Mouse (Mus musculus): Measurements from ENCODE around the gene St7. TPM values are rescaled to one million over a fixed set of nuclear protein-coding genes. Genes with fewer than 3 reads are reported as not detected.
A peak's percentile ranks its signal among the peaks of the same experiment; 100 is the strongest.

Gene St7
- polyA plus RNA-seq, 1 experiment from 2014 or later, result 26.0 TPM

- ATAC-seq, result no peak
- 96% methylated on average over 3 of the region's 3 CpGs for WGBS
- no peak overlapping the region for H3K4me3 ChIP-seq (replicated peaks)
- no peaks in the 10 kb centered on the region for H3K9me3 ChIP-seq
- no peak overlapping the region for H3K4me2 ChIP-seq (replicated peaks)
- H3K27ac ChIP-seq, result no peak overlapping the region
- H3K9ac ChIP-seq, result no peak overlapping the region
- H3K36me3 ChIP-seq, result no peaks in the 10 kb centered on the region
- no peaks in the 10 kb centered on the region for H3K4me1 ChIP-seq (replicated peaks)
- no peaks in the 10 kb centered on the region for H3K27me3 ChIP-seq (replicated peaks)
Observed at GRCm38 (mm10) chr6:17895562-17895961, 202.8 kb downstream of the St7 start.

- no peak overlapping the region for H3K4me3 ChIP-seq (replicated peaks)
- ATAC-seq, result no peak
- H3K27me3 ChIP-seq (replicated peaks), result no peaks in the 10 kb centered on the region
- WGBS, result 51% methylated on average over 1 of the region's 1 CpGs
- H3K4me2 ChIP-seq (replicated peaks), result no peak overlapping the region
- no peaks in the 10 kb centered on the region for H3K9me3 ChIP-seq
- H3K4me1 ChIP-seq (replicated peaks), result no peaks in the 10 kb centered on the region
- no peak overlapping the region for H3K9ac ChIP-seq
- H3K27ac ChIP-seq, result no peak overlapping the region
- H3K36me3 ChIP-seq, result no peaks in the 10 kb centered on the region
Observed at GRCm38 (mm10) chr6:17898539-17898938, 205.8 kb downstream of the St7 start.

GRCm38 (mm10) chr6:17903355-17903754 is 210.6 kb downstream of the St7 start:
- no peak overlapping the region for H3K27ac ChIP-seq
- H3K4me1 ChIP-seq (replicated peaks), result peaks cover 2% of the 10 kb centered on the region; the same call in 1 of the 2 replicates
- no peaks in the 10 kb centered on the region for H3K9me3 ChIP-seq
- H3K27me3 ChIP-seq (replicated peaks), result no peaks in the 10 kb centered on the region
- H3K4me3 ChIP-seq (replicated peaks), result no peak overlapping the region
- WGBS, result 65% methylated on average over 3 of the region's 3 CpGs
- no peak overlapping the region for H3K4me2 ChIP-seq (replicated peaks)
- H3K36me3 ChIP-seq, result no peaks in the 10 kb centered on the region
- ATAC-seq, result no peak
- no peak overlapping the region for H3K9ac ChIP-seq

- no peak for ATAC-seq
- no peak overlapping the region for H3K4me3 ChIP-seq (replicated peaks)
- no peak overlapping the region; the same call in 1 of the 2 replicates for H3K27ac ChIP-seq
- 61% methylated on average over 3 of the region's 3 CpGs for WGBS
- no peaks in the 10 kb centered on the region for H3K27me3 ChIP-seq (replicated peaks)
- H3K4me1 ChIP-seq (replicated peaks), result peaks cover 2% of the 10 kb centered on the region; the same call in 1 of the 2 replicates
- H3K9me3 ChIP-seq, result no peaks in the 10 kb centered on the region
- H3K36me3 ChIP-seq, result no peaks in the 10 kb centered on the region
- no peak overlapping the region for H3K9ac ChIP-seq
- no peak overlapping the region for H3K4me2 ChIP-seq (replicated peaks)
Observed at GRCm38 (mm10) chr6:17905776-17906175, 213.0 kb downstream of the St7 start.

GRCm38 (mm10) chr6:17906289-17906688 is 213.6 kb downstream of the St7 start:
- Histone ChIP-seq H3K9me3 (no peaks in the 10 kb centered on the region), H3K4me2 (replicated peaks) (no peak overlapping the region), H3K9ac (no peak overlapping the region), H3K36me3 (no peaks in the 10 kb centered on the region), H3K27ac (peak overlapping the region; percentile 2; the same call in 1 of the 2 replicates), H3K27me3 (replicated peaks) (no peaks in the 10 kb centered on the region), H3K4me1 (replicated peaks) (peaks cover 2% of the 10 kb centered on the region; the same call in 1 of the 2 replicates), H3K4me3 (replicated peaks) (no peak overlapping the region)
- WGBS, result 29% methylated on average over 6 of the region's 6 CpGs
- no peak for ATAC-seq

GRCm38 (mm10) chr6:17912312-17912711 is 219.6 kb downstream of the St7 start:
- no peak overlapping the region for H3K9ac ChIP-seq
- H3K27ac ChIP-seq, result no peak overlapping the region
- no peaks in the 10 kb centered on the region for H3K27me3 ChIP-seq (replicated peaks)
- 77% methylated on average over 6 of the region's 6 CpGs for WGBS
- no peak overlapping the region for H3K4me3 ChIP-seq (replicated peaks)
- no peak for ATAC-seq
- no peaks in the 10 kb centered on the region for H3K36me3 ChIP-seq
- H3K4me1 ChIP-seq (replicated peaks), result no peaks in the 10 kb centered on the region
- no peaks in the 10 kb centered on the region for H3K9me3 ChIP-seq
- no peak overlapping the region for H3K4me2 ChIP-seq (replicated peaks)

GRCm38 (mm10) chr6:17912825-17913224 is 220.1 kb downstream of the St7 start:
- Histone ChIP-seq H3K4me3 (replicated peaks) (no peak overlapping the region), H3K9ac (no peak overlapping the region), H3K27ac (no peak overlapping the region), H3K9me3 (no peaks in the 10 kb centered on the region), H3K4me1 (replicated peaks) (no peaks in the 10 kb centered on the region), H3K36me3 (no peaks in the 10 kb centered on the region), H3K27me3 (replicated peaks) (no peaks in the 10 kb centered on the region), H3K4me2 (replicated peaks) (no peak overlapping the region)
- ATAC-seq, result no peak
- WGBS, result 90% methylated on average over 2 of the region's 2 CpGs

GRCm38 (mm10) chr6:17913315-17913714 is 220.6 kb downstream of the St7 start:
- 89% methylated on average over 1 of the region's 1 CpGs for WGBS
- no peaks in the 10 kb centered on the region for H3K4me1 ChIP-seq (replicated peaks)
- H3K4me3 ChIP-seq (replicated peaks), result no peak overlapping the region
- H3K27ac ChIP-seq, result no peak overlapping the region
- ATAC-seq, result no peak
- H3K9me3 ChIP-seq, result no peaks in the 10 kb centered on the region
- no peak overlapping the region for H3K9ac ChIP-seq
- H3K36me3 ChIP-seq, result no peaks in the 10 kb centered on the region
- no peak overlapping the region for H3K4me2 ChIP-seq (replicated peaks)
- H3K27me3 ChIP-seq (replicated peaks), result no peaks in the 10 kb centered on the region

GRCm38 (mm10) chr6:17914300-17914699 is 221.6 kb downstream of the St7 start:
- WGBS, result 76% methylated on average over 3 of the region's 3 CpGs
- Histone ChIP-seq H3K4me2 (replicated peaks) (no peak overlapping the region), H3K4me3 (replicated peaks) (no peak overlapping the region), H3K27ac (no peak overlapping the region), H3K9ac (no peak overlapping the region), H3K9me3 (no peaks in the 10 kb centered on the region), H3K36me3 (no peaks in the 10 kb centered on the region), H3K27me3 (replicated peaks) (no peaks in the 10 kb centered on the region), H3K4me1 (replicated peaks) (no peaks in the 10 kb centered on the region)
- ATAC-seq, result no peak

GRCm38 (mm10) chr6:17917233-17917632 is 224.5 kb downstream of the St7 start:
- Histone ChIP-seq H3K4me3 (replicated peaks) (no peak overlapping the region), H3K27me3 (replicated peaks) (no peaks in the 10 kb centered on the region), H3K9ac (no peak overlapping the region), H3K36me3 (no peaks in the 10 kb centered on the region), H3K4me2 (replicated peaks) (no peak overlapping the region), H3K9me3 (no peaks in the 10 kb centered on the region), H3K4me1 (replicated peaks) (no peaks in the 10 kb centered on the region), H3K27ac (no peak overlapping the region)
- WGBS, result 82% methylated on average over 4 of the region's 4 CpGs
- no peak for ATAC-seq

GRCm38 (mm10) chr6:17922180-17922579 is 229.4 kb downstream of the St7 start:
- ATAC-seq, result no peak
- 81% methylated on average over 1 of the region's 1 CpGs for WGBS
- H3K4me3 ChIP-seq (replicated peaks), result no peak overlapping the region
- no peak overlapping the region for H3K9ac ChIP-seq
- no peaks in the 10 kb centered on the region for H3K9me3 ChIP-seq
- H3K27me3 ChIP-seq (replicated peaks), result no peaks in the 10 kb centered on the region
- no peaks in the 10 kb centered on the region for H3K4me1 ChIP-seq (replicated peaks)
- H3K36me3 ChIP-seq, result no peaks in the 10 kb centered on the region
- no peak overlapping the region for H3K27ac ChIP-seq
- no peak overlapping the region for H3K4me2 ChIP-seq (replicated peaks)

- Histone ChIP-seq H3K27ac (no peak overlapping the region), H3K9ac (no peak overlapping the region), H3K9me3 (no peaks in the 10 kb centered on the region), H3K36me3 (no peaks in the 10 kb centered on the region), H3K4me3 (replicated peaks) (no peak overlapping the region), H3K4me1 (replicated peaks) (no peaks in the 10 kb centered on the region), H3K27me3 (replicated peaks) (no peaks in the 10 kb centered on the region), H3K4me2 (replicated peaks) (no peak overlapping the region)
- 78% methylated on average over 3 of the region's 3 CpGs for WGBS
- ATAC-seq, result no peak
Observed at GRCm38 (mm10) chr6:17922967-17923366, 230.2 kb downstream of the St7 start.

- no peaks in the 10 kb centered on the region for H3K4me1 ChIP-seq (replicated peaks)
- H3K36me3 ChIP-seq, result no peaks in the 10 kb centered on the region
- H3K27ac ChIP-seq, result no peak overlapping the region
- ATAC-seq, result no peak
- H3K9me3 ChIP-seq, result no peaks in the 10 kb centered on the region
- no peak overlapping the region for H3K4me2 ChIP-seq (replicated peaks)
- no peak overlapping the region for H3K4me3 ChIP-seq (replicated peaks)
- H3K9ac ChIP-seq, result no peak overlapping the region
- no peaks in the 10 kb centered on the region for H3K27me3 ChIP-seq (replicated peaks)
- 54% methylated on average over 3 of the region's 3 CpGs for WGBS
Observed at GRCm38 (mm10) chr6:17923370-17923769, 230.6 kb downstream of the St7 start.

All from intestine, embryonic 15.5 days (tissue).